Mouse (Mus musculus) midbrain, embryonic 14.5 days (tissue): ENCODE results near the gene Sgpp2. TPM values are rescaled to one million over a fixed set of nuclear protein-coding genes. Genes with fewer than 3 reads are reported as not detected.

Source experiments
- ATAC-seq: fragments of 200-750 bp; cut with Nextera tagmentation; 2 replicates; pipeline ENCODE4 v1.8.0; 2017; ENCODE audit warnings: moderate number of reproducible peaks, moderate library complexity; ENCODE audit not compliant: low FRiP score, low TSS enrichment
- DNase-seq: peaks from one replicate; pipeline ENCODE4 v3.0.0-alpha.2; 2015
- H3K27ac ChIP-seq: fragments of 300-500 bp; sonication (generic); replicated peaks from 2 replicates; pipeline ENCODE4 v1.5.1; 2014; ENCODE audit warnings: mild to moderate bottlenecking, low read depth, low read length, moderate library complexity
- H3K27me3 ChIP-seq: fragments of 300-500 bp; sonication (generic); 2 replicates; pipeline ENCODE4 v1.6.1; 2014; ENCODE audit warnings: low read length, control low read depth, mixed read lengths; ENCODE audit not compliant: control insufficient read depth, insufficient read depth
- H3K36me3 ChIP-seq: fragments of 300-500 bp; sonication (generic); 2 replicates; pipeline ENCODE4 v1.6.1; 2014; ENCODE audit warnings: low read length, control low read depth; ENCODE audit not compliant: control insufficient read depth, insufficient read depth
- H3K4me1 ChIP-seq: fragments of 300-500 bp; sonication (generic); 2 replicates; pipeline ENCODE4 v1.6.1; 2014; ENCODE audit warnings: mild to moderate bottlenecking, antibody characterized with exemption, low read length, control low read depth; ENCODE audit not compliant: control insufficient read depth, insufficient read depth
- H3K4me2 ChIP-seq: fragments of 300-500 bp; sonication (generic); 2 replicates; pipeline ENCODE4 v1.6.1; 2014; ENCODE audit warnings: mild to moderate bottlenecking, low read length, moderate library complexity
- H3K4me3 ChIP-seq: fragments of 300-500 bp; sonication (generic); replicated peaks from 2 replicates; pipeline ENCODE4 v1.5.1; 2014; ENCODE audit warnings: low read depth, low read length
- H3K9ac ChIP-seq: fragments of 300-500 bp; sonication (generic); replicated peaks from 2 replicates; pipeline ENCODE4 v1.6.1; 2014; ENCODE audit warnings: mild to moderate bottlenecking, low read length, moderate library complexity
- H3K9me3 ChIP-seq: fragments of 300-500 bp; sonication (generic); 2 replicates; pipeline ENCODE4 v1.6.1; 2016; ENCODE audit warnings: low read length, control low read depth, mixed read lengths; ENCODE audit not compliant: control insufficient read depth
- WGBS: fragments of 180-500 bp; shearing (Covaris S2); extraction: QIAGEN DNeasy Blood & Tissue Kit; methylation state at CpG from one replicate; pipeline ENCODE4 v1.1.7; 2014; 5-methylcytosine and 5-hydroxymethylcytosine counted together
- polyA plus RNA-seq: library from polyadenylated mRNA; unstranded; fragments of >200 nt; fragmentation: Nextera tagmentation; extraction: Ambion mirVana; gene quantifications from 2 replicates; pipeline ENCODE4 v1.2.1, GENCODE M21; 2014

Sgpp2 gene
- polyA plus RNA-seq, 1 experiment from 2014 or later, result 1.5 TPM

- WGBS, result 32% methylated on average over 2 of the region's 2 CpGs
- Histone ChIP-seq H3K4me1 (no peaks in the 10 kb centered on the region), H3K4me2 (no peak overlapping the region), H3K36me3 (peaks cover 19% of the 10 kb centered on the region), H3K27me3 (no peaks in the 10 kb centered on the region), H3K4me3 (no peak overlapping the region), H3K9ac (no peak overlapping the region), H3K27ac (no peak overlapping the region), H3K9me3 (no peaks in the 10 kb centered on the region)
- ATAC-seq (no peak), DNase-seq (no peak)
Measured at GRCm38 (mm10) chr1:78422576-78422975, 112.4 kb downstream of the Sgpp2 start.

- WGBS, result 91% methylated on average over 4 of the region's 4 CpGs
- Histone ChIP-seq H3K36me3 (peaks cover 15% of the 10 kb centered on the region), H3K9me3 (no peaks in the 10 kb centered on the region), H3K9ac (no peak overlapping the region), H3K4me1 (no peaks in the 10 kb centered on the region), H3K27me3 (no peaks in the 10 kb centered on the region), H3K4me3 (no peak overlapping the region), H3K27ac (no peak overlapping the region), H3K4me2 (no peak overlapping the region)
- DNase-seq (no peak), ATAC-seq (no peak)
Measured at GRCm38 (mm10) chr1:78424848-78425247, 114.7 kb downstream of the Sgpp2 start.

- Histone ChIP-seq H3K36me3 (peaks cover 15% of the 10 kb centered on the region), H3K27me3 (no peaks in the 10 kb centered on the region), H3K4me3 (no peak overlapping the region), H3K4me2 (no peak overlapping the region), H3K9ac (no peak overlapping the region), H3K27ac (no peak overlapping the region), H3K9me3 (no peaks in the 10 kb centered on the region), H3K4me1 (no peaks in the 10 kb centered on the region)
- no peak for DNase-seq
- 88% methylated on average over 7 of the region's 7 CpGs for WGBS
- ATAC-seq, result no peak
Measured at GRCm38 (mm10) chr1:78425309-78425708, 115.2 kb downstream of the Sgpp2 start.

- no peak for DNase-seq
- H3K9me3 ChIP-seq, result no peaks in the 10 kb centered on the region
- no peak overlapping the region for H3K4me3 ChIP-seq
- 68% methylated on average over 7 of the region's 7 CpGs for WGBS
- no peak for ATAC-seq
- H3K4me1 ChIP-seq, result no peaks in the 10 kb centered on the region
- H3K9ac ChIP-seq, result no peak overlapping the region
- 0 out of 2 replicates have a peak overlapping the region, but pooled peaks have one; percentile 5 for H3K27ac ChIP-seq
- H3K27me3 ChIP-seq, result no peaks in the 10 kb centered on the region
- no peak overlapping the region for H3K4me2 ChIP-seq
- H3K36me3 ChIP-seq, result peaks cover 15% of the 10 kb centered on the region
Measured at GRCm38 (mm10) chr1:78425793-78426700, 115.9 kb downstream of the Sgpp2 start.

- WGBS, result 39% methylated on average over 3 of the region's 3 CpGs
- Histone ChIP-seq H3K36me3 (peaks cover 15% of the 10 kb centered on the region), H3K4me3 (no peak overlapping the region), H3K9me3 (no peaks in the 10 kb centered on the region), H3K4me1 (no peaks in the 10 kb centered on the region), H3K4me2 (no peak overlapping the region), H3K9ac (no peak overlapping the region), H3K27ac (no peak overlapping the region), H3K27me3 (no peaks in the 10 kb centered on the region)
- ATAC-seq (no peak), DNase-seq (no peak)
Measured at GRCm38 (mm10) chr1:78426841-78427240, 116.7 kb downstream of the Sgpp2 start.

GRCm38 (mm10) chr1:78428851-78429250 is 118.7 kb downstream of the Sgpp2 start:
- no peak for DNase-seq
- Histone ChIP-seq H3K36me3 (peaks cover 13% of the 10 kb centered on the region), H3K4me3 (no peak overlapping the region), H3K9ac (no peak overlapping the region), H3K27ac (no peak overlapping the region), H3K4me2 (no peak overlapping the region; the same call in 1 of the 2 replicates), H3K27me3 (no peaks in the 10 kb centered on the region), H3K9me3 (no peaks in the 10 kb centered on the region), H3K4me1 (no peaks in the 10 kb centered on the region)
- ATAC-seq, result no peak
- WGBS, result 14% methylated on average over 11 of the region's 11 CpGs

GRCm38 (mm10) chr1:78433472-78433871 is 123.3 kb downstream of the Sgpp2 start:
- Histone ChIP-seq H3K4me2 (no peak overlapping the region), H3K4me1 (no peaks in the 10 kb centered on the region), H3K27me3 (no peaks in the 10 kb centered on the region), H3K36me3 (0 out of 2 replicates have a peak, but pooled peaks cover 2% of the 10 kb centered on the region), H3K9ac (no peak overlapping the region), H3K27ac (no peak overlapping the region), H3K9me3 (no peaks in the 10 kb centered on the region), H3K4me3 (no peak overlapping the region)
- WGBS, result 94% methylated on average over 9 of the region's 9 CpGs
- ATAC-seq (no peak), DNase-seq (no peak)

- H3K9me3 ChIP-seq, result no peaks in the 10 kb centered on the region
- WGBS, result 79% methylated on average over 2 of the region's 2 CpGs
- H3K4me2 ChIP-seq, result no peak overlapping the region
- no peak overlapping the region for H3K9ac ChIP-seq
- no peaks in the 10 kb centered on the region for H3K4me1 ChIP-seq
- no peak overlapping the region for H3K4me3 ChIP-seq
- peaks cover 10% of the 10 kb centered on the region; the same call in 1 of the 2 replicates for H3K36me3 ChIP-seq
- DNase-seq, result no peak
- no peaks in the 10 kb centered on the region for H3K27me3 ChIP-seq
- H3K27ac ChIP-seq, result no peak overlapping the region
- no peak for ATAC-seq
Measured at GRCm38 (mm10) chr1:78435967-78436366, 125.8 kb downstream of the Sgpp2 start.

- Histone ChIP-seq H3K4me2 (no peak overlapping the region), H3K36me3 (peaks cover 15% of the 10 kb centered on the region; the same call in 1 of the 2 replicates), H3K4me1 (no peaks in the 10 kb centered on the region), H3K27ac (no peak overlapping the region), H3K9me3 (no peaks in the 10 kb centered on the region), H3K27me3 (no peaks in the 10 kb centered on the region), H3K9ac (no peak overlapping the region), H3K4me3 (no peak overlapping the region)
- DNase-seq (no peak), ATAC-seq (no peak)
- 100% methylated on average over 1 of the region's 1 CpGs for WGBS
Measured at GRCm38 (mm10) chr1:78436445-78436844, 126.3 kb downstream of the Sgpp2 start.
